Mouse (Mus musculus) cerebellum, postnatal 10 days (tissue): ENCODE measurements around the gene Aldh1a3.

ENCODE experiments used
- DNase-seq, 2 experiments: peaks; one replicate each; pipeline ENCODE4 v3.0.0; 2021; ENCODE audit warnings: mixed read lengths in 2 of 2

Aldh1a3 gene

GRCm38 (mm10) chr7:66427437-66428161 lies at the start of gene Aldh1a3:
Aldh1a3 (minus strand) TSS chr7:66427517.
- DNase-seq: peak in 1 of 2 experiments; percentile 38

- no peak for DNase-seq
Measured at GRCm38 (mm10) chr7:66476289-66476688, 49.0 kb upstream of the Aldh1a3 start.

- DNase-seq: peak; percentile 36 to 41
Measured at GRCm38 (mm10) chr7:66471641-66472216, 44.4 kb upstream of the Aldh1a3 start.

- no peak for DNase-seq
Measured at GRCm38 (mm10) chr7:66466641-66467040, 39.3 kb upstream of the Aldh1a3 start.

GRCm38 (mm10) chr7:66465241-66465640 lies 37.9 kb upstream of the Aldh1a3 start:
- DNase-seq: peak in 1 of 2 experiments; percentile 18

GRCm38 (mm10) chr7:66463081-66463480 lies 35.8 kb upstream of the Aldh1a3 start:
- no peak for DNase-seq

- no peak for DNase-seq
Measured at GRCm38 (mm10) chr7:66451622-66452295, 24.4 kb upstream of the Aldh1a3 start.

GRCm38 (mm10) chr7:66449971-66450752 lies 22.8 kb upstream of the Aldh1a3 start:
- peak in 1 of 2 experiments; percentile 54 for DNase-seq

- DNase-seq: no peak
Measured at GRCm38 (mm10) chr7:66448786-66449540, 21.6 kb upstream of the Aldh1a3 start.

- no peak for DNase-seq
Measured at GRCm38 (mm10) chr7:66448304-66448703, 21.0 kb upstream of the Aldh1a3 start.

GRCm38 (mm10) chr7:66446860-66447259 lies 19.5 kb upstream of the Aldh1a3 start:
- no peak for DNase-seq

- DNase-seq: no peak
Measured at GRCm38 (mm10) chr7:66445117-66445905, 18.0 kb upstream of the Aldh1a3 start.

- DNase-seq: peak in 1 of 2 experiments; percentile 43
Measured at GRCm38 (mm10) chr7:66444706-66445105, 17.4 kb upstream of the Aldh1a3 start.

GRCm38 (mm10) chr7:66442501-66443369 lies 15.4 kb upstream of the Aldh1a3 start:
- peak; percentile 30 to 62 for DNase-seq

- no peak for DNase-seq
Measured at GRCm38 (mm10) chr7:66438787-66439669, 11.7 kb upstream of the Aldh1a3 start.

- peak; percentile 87 to 91 for DNase-seq
Measured at GRCm38 (mm10) chr7:66434453-66434935, 7.2 kb upstream of the Aldh1a3 start.

GRCm38 (mm10) chr7:66427053-66427436 lies 272 bp downstream of the Aldh1a3 start:
- DNase-seq: no peak

GRCm38 (mm10) chr7:66421903-66422302 lies 5.4 kb downstream of the Aldh1a3 start:
- no peak for DNase-seq

- DNase-seq: no peak
Measured at GRCm38 (mm10) chr7:66418981-66419380, 8.3 kb downstream of the Aldh1a3 start.
